Mouse (Mus musculus): ENCODE measurements around the gene Tmem170.

Gene Tmem170

DNA sequence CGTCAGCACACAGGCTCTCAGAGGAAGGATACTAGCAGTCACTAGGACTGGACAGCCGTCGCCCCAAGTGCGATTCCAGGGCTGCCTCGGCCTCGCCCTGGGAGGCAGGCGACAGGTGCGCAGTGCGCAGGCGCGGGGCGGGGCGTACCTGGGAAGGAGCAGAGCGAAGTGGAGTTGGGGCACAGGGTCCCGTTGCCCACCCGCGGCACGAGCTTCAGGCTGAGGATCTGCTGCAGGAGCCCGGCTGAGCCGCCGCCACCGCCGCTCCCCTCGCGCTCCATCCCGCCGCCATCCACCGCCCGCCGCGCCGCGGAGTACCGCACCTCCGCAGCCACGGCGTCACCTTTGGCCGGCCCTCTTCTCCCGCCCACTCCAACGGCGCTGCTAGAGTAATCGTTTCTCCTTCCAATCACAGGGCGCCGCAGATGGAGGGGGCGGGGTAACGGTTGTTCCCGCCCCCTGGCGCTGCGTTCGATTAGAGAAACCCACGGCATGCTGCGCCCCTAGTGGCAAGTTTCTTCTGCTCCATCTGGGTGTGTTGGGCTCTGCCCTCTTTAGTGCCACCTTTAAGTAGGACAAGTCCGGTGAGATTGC lies at the start of gene Tmem170:
Gene Tmem170, minus strand, starts transcription at position 396 of the 594 bp plus-strand sequence.
- peak; percentile 99 to 100 for DNase-seq

DNA sequence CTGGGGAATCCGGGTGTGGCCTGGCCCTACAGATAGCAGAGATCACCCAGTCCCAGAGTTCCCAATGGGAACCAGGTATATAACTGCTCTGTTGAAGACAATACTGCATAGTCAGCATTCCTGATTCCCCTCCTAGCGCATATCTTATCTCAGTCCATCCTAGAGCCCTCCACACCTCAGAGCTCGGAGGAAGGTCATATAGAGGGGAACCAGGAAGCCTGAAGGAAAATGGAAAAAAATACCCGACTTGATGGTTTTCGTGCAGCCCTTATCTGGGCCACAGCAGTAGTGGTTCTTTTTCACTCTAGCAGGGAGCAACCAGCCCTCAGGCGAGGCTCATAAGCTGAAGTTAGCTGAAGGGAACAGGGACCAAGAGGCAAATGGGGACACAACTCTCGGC lies 48.4 kb upstream of the Tmem170 start:
- no peak for DNase-seq

- peak; percentile 78 to 86 for DNase-seq
These were observed 46.8 kb upstream of the Tmem170 start for GRCm38 (mm10) chr8:111923383-111923804.

GRCm38 (mm10) chr8:111920971-111921370 lies 44.4 kb upstream of the Tmem170 start:
- no peak for DNase-seq

DNA sequence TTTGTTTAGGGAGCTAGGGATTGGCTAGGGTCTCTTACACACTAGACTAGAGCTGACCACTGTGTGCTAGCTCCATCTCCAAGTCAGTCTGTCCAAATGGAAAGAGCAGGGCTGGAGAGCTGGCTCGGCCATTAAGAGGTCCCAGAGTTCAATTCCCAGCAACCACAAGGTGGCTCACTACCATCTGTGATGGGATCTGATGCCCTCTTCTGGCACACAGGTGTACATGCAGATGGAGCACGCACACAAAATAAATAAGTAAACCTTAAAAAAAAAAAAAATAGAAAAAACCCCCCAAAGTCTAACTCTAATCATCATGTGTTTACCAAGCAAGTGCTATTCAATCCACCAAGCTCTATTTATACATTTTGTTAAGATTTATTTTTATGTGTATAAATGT lies 43.1 kb upstream of the Tmem170 start:
- DNase-seq: no peak

GRCm38 (mm10) chr8:111912860-111913432 lies 36.4 kb upstream of the Tmem170 start:
- peak; percentile 58 to 71 for DNase-seq

DNA sequence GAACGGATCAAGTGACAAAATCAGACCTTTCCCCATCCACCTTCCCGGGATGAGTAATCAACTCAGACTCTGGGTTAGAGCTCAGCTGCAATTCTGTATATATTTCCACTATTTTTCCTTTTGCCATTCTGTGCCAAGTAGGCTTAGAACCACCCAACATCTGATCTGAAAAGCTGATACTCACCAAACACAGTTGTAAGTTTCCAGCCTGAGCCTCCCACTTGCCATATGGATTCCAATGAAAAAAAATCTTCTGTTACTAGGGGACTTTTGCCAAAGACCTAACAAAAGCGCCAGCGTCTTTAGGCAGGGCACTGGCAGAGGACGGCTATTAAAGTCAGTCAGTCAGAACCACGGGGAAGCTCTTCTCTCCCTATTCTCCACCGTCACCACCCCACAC lies 35.0 kb upstream of the Tmem170 start:
- DNase-seq: peak in 1 of 2 experiments; percentile 22

GRCm38 (mm10) chr8:111909621-111910450 lies 33.3 kb upstream of the Tmem170 start, which contains the start of gene Chst5:
Gene Chst5, minus strand, starts transcription at chr8:111910447.
- peak; percentile 37 to 57 for DNase-seq

DNA sequence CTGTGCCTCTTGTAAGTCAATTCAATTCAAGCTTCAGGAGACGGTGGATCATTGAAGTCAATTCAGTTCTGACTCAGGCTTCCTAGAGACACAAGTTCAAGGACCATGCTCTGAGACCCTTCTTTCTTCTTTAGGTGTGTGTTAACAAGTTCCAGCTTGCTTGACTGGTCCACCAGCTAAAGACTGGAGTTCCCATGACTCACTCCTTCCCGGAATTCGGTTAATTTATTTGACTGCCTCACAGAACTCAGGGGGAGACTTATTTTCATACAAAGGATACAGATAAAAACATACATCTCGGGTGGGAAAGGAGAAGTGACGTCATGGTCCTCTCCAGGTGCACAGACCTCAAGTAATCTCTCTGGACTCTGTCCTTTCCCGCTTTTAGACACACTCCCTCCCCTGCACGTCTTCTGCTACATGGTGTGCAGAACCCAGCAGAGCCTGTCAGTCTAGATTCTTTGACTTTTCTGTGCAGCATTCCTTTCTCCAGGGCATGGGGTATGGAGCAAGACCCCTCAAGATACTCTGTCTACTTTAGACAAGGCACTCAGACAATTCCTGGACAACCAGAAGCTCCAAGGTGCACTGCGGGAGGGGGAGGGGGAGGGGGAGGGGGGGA lies 29.1 kb upstream of the Tmem170 start:
- DNase-seq: no peak

GRCm38 (mm10) chr8:111902080-111902479 lies 25.5 kb upstream of the Tmem170 start:
- DNase-seq: no peak

DNA sequence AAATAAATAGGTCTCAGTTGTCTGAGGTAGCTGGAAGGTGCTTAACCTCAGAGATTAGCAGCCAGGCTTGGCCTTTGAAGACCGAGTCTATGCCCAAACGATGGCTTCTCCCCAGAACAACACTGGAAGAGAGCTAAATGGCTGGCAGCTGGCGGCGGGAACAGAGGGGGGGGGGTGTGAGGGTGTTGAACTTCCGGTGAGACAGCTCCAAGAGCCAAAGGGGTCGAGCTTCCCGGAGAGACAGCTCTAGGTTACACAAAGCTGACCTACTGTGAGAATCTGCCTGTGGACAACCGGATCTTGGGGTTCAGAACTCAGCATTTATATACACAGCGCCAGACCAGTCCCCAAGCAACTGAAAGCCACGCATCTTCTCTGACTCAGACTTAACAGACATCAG lies 22.0 kb upstream of the Tmem170 start:
- no peak for DNase-seq

GRCm38 (mm10) chr8:111894955-111895354 lies 18.4 kb upstream of the Tmem170 start:
- DNase-seq: no peak

DNA sequence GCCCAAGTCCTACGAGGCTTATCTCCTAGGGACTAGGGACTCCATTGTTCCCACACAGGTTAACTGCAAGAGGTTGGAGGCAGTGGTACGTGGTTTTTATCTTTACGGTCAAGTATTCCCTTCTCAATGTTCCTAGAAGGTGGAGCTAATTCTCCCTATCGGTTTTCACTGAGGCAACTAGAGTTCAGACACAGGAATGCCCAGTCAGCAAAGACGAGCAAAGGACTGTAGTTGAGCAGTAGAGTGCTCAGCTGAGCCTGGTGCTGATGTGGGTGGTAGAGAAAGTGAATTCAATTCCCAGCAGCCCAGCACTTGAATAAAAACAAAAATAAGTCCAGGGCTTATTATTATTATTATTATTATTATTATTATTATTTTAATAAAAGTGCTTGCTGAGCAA lies 16.1 kb upstream of the Tmem170 start:
- no peak for DNase-seq

GRCm38 (mm10) chr8:111891983-111892382 lies 15.4 kb upstream of the Tmem170 start:
- no peak for DNase-seq

DNA sequence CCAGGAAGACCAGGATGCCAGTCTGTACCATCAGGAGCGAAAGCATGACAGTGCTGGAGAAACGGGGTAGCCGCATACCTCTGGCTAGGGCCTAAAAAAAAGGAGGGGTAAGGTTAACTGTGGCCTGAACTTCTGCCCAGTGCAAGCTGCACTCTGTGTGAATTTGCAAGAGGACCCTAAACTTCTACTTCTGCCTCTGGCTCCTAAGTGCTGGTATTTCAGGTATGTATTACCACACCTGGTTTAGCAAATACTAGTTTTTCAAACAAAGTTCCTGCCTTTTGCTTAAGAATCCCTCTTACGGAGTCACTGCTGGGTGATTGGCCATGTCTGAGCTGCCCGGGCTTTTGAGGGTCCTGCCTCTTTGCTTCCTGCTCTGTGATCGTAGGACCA lies 14.4 kb upstream of the Tmem170 start:
- DNase-seq: no peak

- peak; percentile 56 to 62 for DNase-seq
These were observed 13.7 kb upstream of the Tmem170 start for GRCm38 (mm10) chr8:111889931-111890910.

GRCm38 (mm10) chr8:111888091-111888650 lies 11.6 kb upstream of the Tmem170 start:
- DNase-seq: peak in 1 of 2 experiments; percentile 32

DNA sequence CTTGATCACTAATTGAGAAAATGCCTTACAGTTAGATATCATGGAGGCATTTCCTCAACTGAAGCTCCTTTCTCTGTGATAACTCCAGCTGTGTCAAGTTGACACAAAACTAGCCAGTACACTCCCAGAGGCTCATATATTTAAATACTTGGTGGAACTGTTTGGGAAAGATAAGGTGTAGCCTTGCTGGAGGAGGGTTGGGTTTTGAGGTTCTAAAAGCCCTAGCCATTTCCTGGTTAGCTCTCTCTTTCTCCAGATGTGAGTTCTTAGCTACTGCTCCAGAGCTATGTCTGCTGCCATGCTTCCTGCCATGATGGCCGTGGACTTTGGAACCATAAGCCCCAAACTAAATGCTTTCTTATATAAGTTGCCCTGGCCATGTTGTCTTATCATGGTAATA lies 10.9 kb upstream of the Tmem170 start:
- no peak for DNase-seq

GRCm38 (mm10) chr8:111883615-111884014 lies 7.1 kb upstream of the Tmem170 start:
- no peak for DNase-seq

DNA sequence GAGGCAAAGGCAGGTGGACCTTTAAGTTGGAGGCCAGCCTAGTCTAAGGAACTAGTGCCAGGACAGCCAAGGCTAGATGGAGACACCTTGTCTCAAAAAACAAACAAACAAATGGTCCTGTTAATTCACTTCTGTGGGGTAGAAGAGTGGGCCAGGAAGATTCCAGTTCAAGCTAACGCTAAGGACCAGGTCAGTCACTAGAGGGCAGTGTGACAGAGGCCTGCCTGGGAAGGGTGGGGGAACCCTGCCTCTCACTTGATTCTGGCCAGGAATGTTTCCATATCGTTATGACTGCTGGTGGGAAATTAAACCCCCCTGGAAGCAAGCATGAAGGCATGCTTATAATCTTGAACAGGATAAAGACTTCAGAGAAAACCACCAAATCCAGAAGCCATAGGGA lies 5.0 kb upstream of the Tmem170 start:
- peak; percentile 77 to 81 for DNase-seq

- no peak for DNase-seq
These were observed 1.2 kb upstream of the Tmem170 start for GRCm38 (mm10) chr8:111877711-111878110.

DNA sequence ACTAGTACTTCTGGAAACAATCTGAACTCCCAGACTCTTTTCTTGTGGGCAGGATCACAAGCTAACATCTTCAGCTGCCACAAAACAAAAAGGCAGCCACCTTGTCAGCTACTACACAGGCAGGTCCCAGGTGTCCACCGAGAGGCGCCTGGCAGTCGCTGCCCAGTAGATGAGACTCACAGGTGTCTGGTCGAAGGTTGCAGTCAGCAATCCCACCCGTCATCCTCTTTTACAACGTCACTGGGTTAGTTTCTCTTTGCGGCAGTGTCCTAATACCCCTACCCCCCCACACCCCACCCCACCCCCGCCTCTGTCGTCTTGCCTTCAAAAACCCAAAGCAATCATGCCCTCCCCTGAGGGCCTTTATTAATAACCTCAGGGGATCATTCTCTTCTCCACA lies 792 bp downstream of the Tmem170 start:
- peak; percentile 23 to 32 for DNase-seq

Data from cerebellum, postnatal 14 days (tissue).